Mouse (Mus musculus) kidney, adult 9 months (tissue): ENCODE results near the gene Cxcl16.
"Not testable (repeated sequence)": the region's sequence is repeated elsewhere in the genome, so short reads cannot be mapped to it uniquely, and the experiment has no call there.

ENCODE experiments used
- DNase-seq: peaks from one replicate; pipeline ENCODE4 v3.0.0; 2022

Gene Cxcl16

GRCm38 (mm10) chr11:70451797-70452498 is 7.8 kb downstream of the Cxcl16 start, which contains the start of gene Med11:
Gene Med11, plus strand, starts transcription at chr11:70451919.
- DNase-seq, result peak; percentile 99

GRCm38 (mm10) chr11:70450926-70451325 is 8.9 kb downstream of the Cxcl16 start:
- DNase-seq, result no peak

- DNase-seq, result no peak
Measured at GRCm38 (mm10) chr11:70447373-70447772, 12.4 kb downstream of the Cxcl16 start.

- no peak for DNase-seq
Measured at GRCm38 (mm10) chr11:70446756-70447155, 13.0 kb downstream of the Cxcl16 start.

- DNase-seq, result no peak
Measured at GRCm38 (mm10) chr11:70444667-70445066, 15.1 kb downstream of the Cxcl16 start.

- DNase-seq, result no peak
Measured at GRCm38 (mm10) chr11:70443964-70444363, 15.8 kb downstream of the Cxcl16 start.

GRCm38 (mm10) chr11:70441882-70442281 is 17.9 kb downstream of the Cxcl16 start:
- no peak for DNase-seq

GRCm38 (mm10) chr11:70440637-70441036 is 19.1 kb downstream of the Cxcl16 start:
- no peak for DNase-seq

- DNase-seq, result no peak
Measured at GRCm38 (mm10) chr11:70438728-70439374, 20.9 kb downstream of the Cxcl16 start.

GRCm38 (mm10) chr11:70437426-70437825 is 22.4 kb downstream of the Cxcl16 start:
- no peak for DNase-seq

GRCm38 (mm10) chr11:70435476-70435875 is 24.3 kb downstream of the Cxcl16 start:
- no peak for DNase-seq

GRCm38 (mm10) chr11:70433951-70434350 is 25.8 kb downstream of the Cxcl16 start:
- DNase-seq, result no peak

GRCm38 (mm10) chr11:70433569-70433943 is 26.2 kb downstream of the Cxcl16 start:
- no peak for DNase-seq

- DNase-seq, result no peak
Measured at GRCm38 (mm10) chr11:70432895-70433568, 26.8 kb downstream of the Cxcl16 start.

- DNase-seq, result peak; percentile 98
Measured at GRCm38 (mm10) chr11:70432048-70432894, 27.5 kb downstream of the Cxcl16 start, which contains the start of gene Arrb2. Gene Arrb2, plus strand, starts transcription at chr11:70432635.

- no peak for DNase-seq
Measured at GRCm38 (mm10) chr11:70431574-70431973, 28.2 kb downstream of the Cxcl16 start.

GRCm38 (mm10) chr11:70426598-70426997 is 33.2 kb downstream of the Cxcl16 start:
- not testable (repeated sequence) for DNase-seq

- no peak for DNase-seq
Measured at GRCm38 (mm10) chr11:70419486-70419885, 40.3 kb downstream of the Cxcl16 start.

- no peak for DNase-seq
Measured at GRCm38 (mm10) chr11:70418199-70418598, 41.6 kb downstream of the Cxcl16 start.

GRCm38 (mm10) chr11:70413961-70414360 is 45.8 kb downstream of the Cxcl16 start:
- peak; percentile 90 for DNase-seq

- no peak for DNase-seq
Measured at GRCm38 (mm10) chr11:70412591-70412990, 47.2 kb downstream of the Cxcl16 start.

- DNase-seq, result no peak
Measured at GRCm38 (mm10) chr11:70410297-70410643, 49.5 kb downstream of the Cxcl16 start.
